Mouse (Mus musculus) G1E (cell line): Measurements from ENCODE around the gene Mars2. TPM values are rescaled to one million over a fixed set of nuclear protein-coding genes. Genes with fewer than 3 reads are reported as not detected.

Experiments
- ATAC-seq: 2 replicates; pipeline ENCODE4 v1.8.0; 2016; ENCODE audit warnings: mild to moderate bottlenecking; ENCODE audit not compliant: insufficient number of reproducible peaks, poor library complexity, low FRiP score, severe bottlenecking; ENCODE audit errors: extremely low read depth
- DNase-seq: peaks from one replicate; pipeline ENCODE4 v3.0.0; 2012; ENCODE audit warnings: low spot score
- H3K27me3 ChIP-seq: 2 replicates; pipeline ENCODE4 v1.6.1; 2012; ENCODE audit warnings: mild to moderate bottlenecking, low read length, inconsistent platforms; ENCODE audit not compliant: insufficient read depth
- H3K36me3 ChIP-seq: replicated peaks from 2 replicates; pipeline ENCODE3; 2012; ENCODE audit warnings: mild to moderate bottlenecking, inconsistent platforms
- H3K4me1 ChIP-seq: 2 replicates; pipeline ENCODE4 v1.6.1; 2012; ENCODE audit warnings: low read depth, low read length, inconsistent platforms, mixed read lengths; ENCODE audit not compliant: insufficient read depth
- H3K4me3 ChIP-seq: 2 replicates; pipeline ENCODE4 v1.5.1; 2012; ENCODE audit warnings: low read depth, mild to moderate bottlenecking, inconsistent platforms, low read length, moderate library complexity, mixed read lengths
- H3K9me3 ChIP-seq: replicated peaks from 2 replicates; pipeline ENCODE4 v1.6.1; 2012; ENCODE audit warnings: inconsistent platforms
- CTCF ChIP-seq: IDR thresholded peaks from 2 replicates; pipeline ENCODE4 v1.5.1; 2012; ENCODE audit warnings: low read depth, low read length, inconsistent platforms, mixed read lengths
- GATA1 ChIP-seq: IDR thresholded peaks from 2 replicates; pipeline ENCODE4 v1.6.1; 2012; ENCODE audit warnings: borderline replicate concordance, low read length, inconsistent platforms, mixed read lengths
- GATA2 ChIP-seq: IDR thresholded peaks from 2 replicates; pipeline ENCODE4 v1.6.1; 2012; ENCODE audit warnings: low read depth, low read length, inconsistent platforms, borderline replicate concordance
- POLR2AphosphoS5 ChIP-seq: IDR thresholded peaks from 2 replicates; pipeline ENCODE4 v1.6.1; 2012; ENCODE audit warnings: low read depth, low read length, inconsistent platforms; ENCODE audit not compliant: insufficient replicate concordance
- TAL1 ChIP-seq: conservative IDR thresholded peaks from 2 replicates; pipeline ENCODE4 v1.6.1; 2012; ENCODE audit warnings: low read depth, low read length, inconsistent platforms, mixed read lengths
- polyA plus RNA-seq: library from polyadenylated mRNA; stranded (reverse); fragments of >175 nt; gene quantifications from 2 replicates; pipeline ENCODE4 v1.2.3, GENCODE M21; 2012
- total RNA-seq, 2 experiments: library from RNA; stranded (forward) in 1 of 2; stranded (reverse) in 1 of 2; fragments of 200-1000 nt in 1 of 2; fragments of >200 nt in 1 of 2; fragmentation: Nextera tagmentation in 1 of 2; gene quantifications; 2 replicates each; pipeline ENCODE4 v1.2.3; 2014 to 2017

Mars2 gene
- total and polyA plus RNA-seq, 3 experiments = 3.3 to 13.3 (median 9.6) TPM

DNA sequence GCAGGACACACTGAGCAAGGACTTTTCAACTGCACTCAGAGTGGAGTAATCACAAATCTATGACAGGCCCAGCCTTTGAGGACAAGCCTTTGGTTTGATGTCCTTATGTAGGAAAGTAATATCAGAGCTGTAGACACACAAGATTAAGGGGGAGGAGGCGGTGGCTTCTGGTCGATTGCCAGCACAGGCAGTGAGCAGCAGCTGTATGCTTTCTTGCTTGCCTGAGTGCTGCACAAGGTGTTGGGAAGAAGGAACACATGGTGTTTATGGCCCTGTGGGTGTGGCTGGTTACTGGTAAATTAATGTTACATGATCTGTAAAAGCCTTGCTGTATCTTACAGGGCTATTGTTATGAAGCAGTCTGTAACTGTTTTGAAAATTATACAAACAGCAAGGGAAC, 19.8 kb upstream of the Mars2 start:
- TF ChIP-seq GATA2 (no peak), POLR2AphosphoS5 (no peak), GATA1 (no peak), CTCF (no peak), TAL1 (no peak)
- ATAC-seq = no peak
- no peaks in the 10 kb centered on the region for H3K9me3 ChIP-seq
- no peak overlapping the region for H3K4me3 ChIP-seq
- H3K36me3 ChIP-seq = no peaks in the 10 kb centered on the region
- H3K4me1 ChIP-seq = peaks cover 7% of the 10 kb centered on the region
- H3K27me3 ChIP-seq = peaks cover 24% of the 10 kb centered on the region
- no peak for DNase-seq

GRCm38 (mm10) chr1:55221352-55221751, 15.6 kb upstream of the Mars2 start:
- ATAC-seq (no peak), DNase-seq (no peak)
- H3K9me3 ChIP-seq = no peaks in the 10 kb centered on the region
- no peaks in the 10 kb centered on the region for H3K36me3 ChIP-seq
- H3K4me1 ChIP-seq = no peaks in the 10 kb centered on the region
- peaks cover 32% of the 10 kb centered on the region for H3K27me3 ChIP-seq
- TF ChIP-seq POLR2AphosphoS5 (no peak), CTCF (no peak), TAL1 (no peak), GATA1 (no peak), GATA2 (no peak)
- no peak overlapping the region for H3K4me3 ChIP-seq

GRCm38 (mm10) chr1:55223026-55223425, 14.0 kb upstream of the Mars2 start:
- Histone ChIP-seq H3K4me1 (no peaks in the 10 kb centered on the region), H3K9me3 (no peaks in the 10 kb centered on the region), H3K4me3 (no peak overlapping the region), H3K36me3 (no peaks in the 10 kb centered on the region), H3K27me3 (peaks cover 34% of the 10 kb centered on the region)
- DNase-seq (no peak), ATAC-seq (no peak)
- TF ChIP-seq CTCF (no peak), GATA2 (no peak), GATA1 (no peak), TAL1 (no peak), POLR2AphosphoS5 (no peak)

- Histone ChIP-seq H3K4me1 (no peaks in the 10 kb centered on the region; the same call in 1 of the 2 replicates), H3K36me3 (no peaks in the 10 kb centered on the region), H3K9me3 (no peaks in the 10 kb centered on the region), H3K4me3 (no peak overlapping the region), H3K27me3 (peaks cover 33% of the 10 kb centered on the region)
- TF ChIP-seq TAL1 = no peak
- no peak for TF ChIP-seq CTCF
- TF ChIP-seq POLR2AphosphoS5 = no peak
- no peak for TF ChIP-seq GATA1
- no peak for TF ChIP-seq GATA2
- no peak for ATAC-seq
- no peak for DNase-seq
These were observed 12.9 kb upstream of the Mars2 start for GRCm38 (mm10) chr1:55224111-55224510.

GRCm38 (mm10) chr1:55225398-55225797, 11.6 kb upstream of the Mars2 start:
- H3K4me3 ChIP-seq = no peak overlapping the region

GRCm38 (mm10) chr1:55226011-55226857, 10.7 kb upstream of the Mars2 start, which contains the start of gene Rftn2:
TSS of gene Rftn2 (minus strand) at chr1:55226782.
- no peak for TF ChIP-seq POLR2AphosphoS5
- no peak for TF ChIP-seq GATA1
- no peak for TF ChIP-seq GATA2
- no peak for TF ChIP-seq CTCF
- TF ChIP-seq TAL1 = no peak
- H3K4me1 ChIP-seq = no peaks in the 10 kb centered on the region; the same call in 1 of the 2 replicates
- no peaks in the 10 kb centered on the region for H3K36me3 ChIP-seq
- DNase-seq (no peak), ATAC-seq (no peak)
- H3K9me3 ChIP-seq = no peaks in the 10 kb centered on the region
- H3K4me3 ChIP-seq = no peak within 1 kb of the TSS
- H3K27me3 ChIP-seq = peaks cover 27% of the 10 kb centered on the region

More at GRCm38 (mm10) chr1:55225398-55225797, 11.6 kb upstream of the Mars2 start:
- Histone ChIP-seq H3K36me3 (no peaks in the 10 kb centered on the region), H3K27me3 (peaks cover 27% of the 10 kb centered on the region), H3K4me1 (no peaks in the 10 kb centered on the region; the same call in 1 of the 2 replicates), H3K9me3 (no peaks in the 10 kb centered on the region)
- no peak for ATAC-seq
- no peak for DNase-seq
- no peak for TF ChIP-seq TAL1
- no peak for TF ChIP-seq GATA2
- no peak for TF ChIP-seq POLR2AphosphoS5
- no peak for TF ChIP-seq CTCF
- no peak for TF ChIP-seq GATA1
